Mouse (Mus musculus) neural tube, embryonic 13.5 days (tissue): ENCODE results near the gene Olfr1426. TPM values are rescaled to one million over a fixed set of nuclear protein-coding genes. Genes with fewer than 3 reads are reported as not detected.
"Not testable (repeated sequence)": the region's sequence is repeated elsewhere in the genome, so short reads cannot be mapped to it uniquely, and the experiment has no call there.

Experiments
- ATAC-seq: fragments of 200-750 bp; cut with Nextera tagmentation; 2 replicates; pipeline ENCODE4 v1.8.0; 2017; ENCODE audit warnings: low read depth, mild to moderate bottlenecking, moderate TSS enrichment, moderate library complexity
- H3K27ac ChIP-seq: fragments of 300-500 bp; sonication (generic); replicated peaks from 2 replicates; pipeline ENCODE4 v1.5.1; 2015; ENCODE audit warnings: moderate library complexity, mild to moderate bottlenecking, inconsistent platforms
- H3K27me3 ChIP-seq: fragments of 300-500 bp; sonication (generic); 2 replicates; pipeline ENCODE4 v1.6.1; 2015; ENCODE audit warnings: mild to moderate bottlenecking, inconsistent platforms
- H3K36me3 ChIP-seq: fragments of 300-500 bp; sonication (generic); 2 replicates; pipeline ENCODE4 v1.6.1; 2015; ENCODE audit warnings: mild to moderate bottlenecking, inconsistent platforms
- H3K4me1 ChIP-seq: fragments of 300-500 bp; sonication (generic); replicated peaks from 2 replicates; pipeline ENCODE4 v1.6.1; 2015; ENCODE audit warnings: inconsistent platforms
- H3K4me2 ChIP-seq: fragments of 300-500 bp; sonication (generic); 2 replicates; pipeline ENCODE4 v1.6.1; 2015; ENCODE audit warnings: inconsistent platforms, mild to moderate bottlenecking, moderate library complexity
- H3K4me3 ChIP-seq: fragments of 300-500 bp; sonication (generic); 2 replicates; pipeline ENCODE4 v1.5.1; 2015; ENCODE audit warnings: mild to moderate bottlenecking, inconsistent platforms
- H3K9ac ChIP-seq: fragments of 300-500 bp; sonication (generic); 2 replicates; pipeline ENCODE4 v1.6.1; 2015; ENCODE audit warnings: moderate library complexity, mild to moderate bottlenecking, inconsistent platforms
- H3K9me3 ChIP-seq: fragments of 300-500 bp; sonication (generic); 2 replicates; pipeline ENCODE4 v1.6.1; 2016; ENCODE audit warnings: inconsistent platforms
- WGBS: fragments of 180-500 bp; shearing (Covaris S2); methylation state at CpG from one replicate; pipeline ENCODE4 v1.1.7; 2015; 5-methylcytosine and 5-hydroxymethylcytosine counted together
- polyA plus RNA-seq: library from polyadenylated mRNA; unstranded; fragments of >200 nt; fragmentation: Nextera tagmentation; extraction: Ambion mirVana; gene quantifications from 2 replicates; pipeline ENCODE4 v1.2.1, GENCODE M21; 2015

The Olfr1426 gene
- polyA plus RNA-seq, result not detected in 2 replicates

GRCm38 (mm10) chr19:12091913-12092312 lies at the start of gene Olfr1426:
Olfr1426 (minus strand) TSS chr19:12092013.
- Histone ChIP-seq H3K36me3 (no peaks in the 10 kb centered on the region), H3K27ac (no peak within 1 kb of the TSS), H3K4me3 (no peak within 1 kb of the TSS), H3K4me1 (no peaks in the 10 kb centered on the region), H3K27me3 (no peaks in the 10 kb centered on the region), H3K9ac (no peak within 1 kb of the TSS), H3K4me2 (no peak within 1 kb of the TSS), H3K9me3 (no peaks in the 10 kb centered on the region)
- ATAC-seq, result no peak
- 85% methylated on average over 1 of the region's 1 CpGs for WGBS

GRCm38 (mm10) chr19:12134289-12134688 lies 42.5 kb upstream of the Olfr1426 start:
- no peak for ATAC-seq
- H3K36me3 ChIP-seq, result no peaks in the 10 kb centered on the region
- WGBS, result 27% methylated on average over 2 of the region's 2 CpGs

DNA sequence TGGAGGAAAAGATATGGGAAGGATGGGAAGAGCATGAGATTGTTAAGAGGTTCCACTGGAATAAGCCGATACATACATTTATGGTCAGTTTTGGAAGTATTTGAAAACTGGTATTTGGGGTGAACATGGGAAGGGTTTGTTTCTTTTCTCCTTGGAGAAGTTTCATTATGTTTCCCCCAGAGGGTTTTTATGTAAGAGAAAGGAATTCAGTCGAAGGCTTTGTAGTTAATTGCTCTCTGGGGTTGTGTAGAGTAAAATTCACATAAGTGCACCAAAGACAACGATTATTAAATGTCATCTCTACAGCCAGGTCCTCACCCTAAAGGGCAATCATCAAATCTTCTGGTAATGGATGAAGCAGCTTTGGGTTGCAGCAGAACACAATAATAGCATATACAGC lies 31.3 kb upstream of the Olfr1426 start, which contains the start of gene Olfr76:
Gene Olfr76, minus strand, starts transcription at position 101 of the 400 bp plus-strand sequence.
- Histone ChIP-seq H3K27ac (no peak within 1 kb of the TSS), H3K9me3 (no peaks in the 10 kb centered on the region), H3K4me2 (no peak within 1 kb of the TSS), H3K27me3 (no peaks in the 10 kb centered on the region), H3K4me1 (no peaks in the 10 kb centered on the region), H3K4me3 (no peak within 1 kb of the TSS), H3K9ac (no peak within 1 kb of the TSS), H3K36me3 (no peaks in the 10 kb centered on the region)
- ATAC-seq, result no peak
- 74% methylated on average over 3 of the region's 3 CpGs for WGBS

More at GRCm38 (mm10) chr19:12134289-12134688, 42.5 kb upstream of the Olfr1426 start:
- H3K4me2 ChIP-seq, result no peak overlapping the region
- no peak overlapping the region for H3K27ac ChIP-seq
- no peak overlapping the region for H3K9ac ChIP-seq
- no peaks in the 10 kb centered on the region for H3K9me3 ChIP-seq
- H3K4me1 ChIP-seq, result no peaks in the 10 kb centered on the region
- no peaks in the 10 kb centered on the region for H3K27me3 ChIP-seq
- no peak overlapping the region for H3K4me3 ChIP-seq

GRCm38 (mm10) chr19:12116464-12116863 lies 24.7 kb upstream of the Olfr1426 start:
- Histone ChIP-seq H3K27me3 (no peaks in the 10 kb centered on the region), H3K36me3 (no peaks in the 10 kb centered on the region), H3K9me3 (no peaks in the 10 kb centered on the region), H3K4me1 (no peaks in the 10 kb centered on the region), H3K9ac (no peak overlapping the region), H3K27ac (no peak overlapping the region), H3K4me2 (no peak overlapping the region), H3K4me3 (no peak overlapping the region)
- WGBS, result 93% methylated on average over 3 of the region's 3 CpGs
- ATAC-seq, result no peak

- Histone ChIP-seq H3K4me2 (no peak within 1 kb of the TSS), H3K27ac (no peak within 1 kb of the TSS), H3K9ac (no peak within 1 kb of the TSS), H3K27me3 (no peaks in the 10 kb centered on the region), H3K4me3 (no peak within 1 kb of the TSS), H3K9me3 (no peaks in the 10 kb centered on the region), H3K4me1 (no peaks in the 10 kb centered on the region), H3K36me3 (no peaks in the 10 kb centered on the region)
- ATAC-seq, result no peak
- WGBS, result 88% methylated on average over 1 of the region's 1 CpGs
Measured at GRCm38 (mm10) chr19:12115797-12116196, 24.0 kb upstream of the Olfr1426 start, which contains the start of gene Olfr1428. Olfr1428 (minus strand) TSS chr19:12115897.

- H3K27me3 ChIP-seq, result no peaks in the 10 kb centered on the region
- no peaks in the 10 kb centered on the region for H3K9me3 ChIP-seq
- no peak overlapping the region for H3K4me2 ChIP-seq
- no peak overlapping the region for H3K9ac ChIP-seq
- no peak for ATAC-seq
- no peak overlapping the region for H3K27ac ChIP-seq
- H3K36me3 ChIP-seq, result no peaks in the 10 kb centered on the region
- 62% methylated on average over 1 of the region's 1 CpGs for WGBS
- H3K4me3 ChIP-seq, result no peak overlapping the region
- no peaks in the 10 kb centered on the region for H3K4me1 ChIP-seq
Measured at GRCm38 (mm10) chr19:12113807-12114206, 22.0 kb upstream of the Olfr1426 start.

- H3K4me2 ChIP-seq, result no peak overlapping the region
- no peaks in the 10 kb centered on the region for H3K36me3 ChIP-seq
- H3K4me1 ChIP-seq, result no peaks in the 10 kb centered on the region
- H3K9me3 ChIP-seq, result no peaks in the 10 kb centered on the region
- no peak overlapping the region for H3K4me3 ChIP-seq
- ATAC-seq, result no peak
- H3K9ac ChIP-seq, result no peak overlapping the region
- H3K27ac ChIP-seq, result no peak overlapping the region
- H3K27me3 ChIP-seq, result no peaks in the 10 kb centered on the region
- WGBS, result 77% methylated on average over 1 of the region's 1 CpGs
Measured at GRCm38 (mm10) chr19:12104541-12104940, 12.7 kb upstream of the Olfr1426 start.

- Histone ChIP-seq H3K4me2 (no peak within 1 kb of the TSS), H3K9me3 (no peaks in the 10 kb centered on the region), H3K9ac (no peak within 1 kb of the TSS), H3K27me3 (no peaks in the 10 kb centered on the region), H3K27ac (no peak within 1 kb of the TSS), H3K36me3 (no peaks in the 10 kb centered on the region), H3K4me1 (no peaks in the 10 kb centered on the region), H3K4me3 (no peak within 1 kb of the TSS)
- WGBS, result 93% methylated on average over 2 of the region's 2 CpGs
- ATAC-seq, result no peak
Measured at GRCm38 (mm10) chr19:12103234-12103633, 11.4 kb upstream of the Olfr1426 start, which contains the start of gene Olfr1427. Olfr1427 (minus strand) TSS chr19:12103334.

- 84% methylated on average over 4 of the region's 4 CpGs for WGBS
- not testable (repeated sequence) for H3K4me1 ChIP-seq, H3K27me3 ChIP-seq, H3K4me3 ChIP-seq, H3K27ac ChIP-seq, H3K36me3 ChIP-seq, H3K9me3 ChIP-seq, H3K4me2 ChIP-seq, ATAC-seq, H3K9ac ChIP-seq
Measured at GRCm38 (mm10) chr19:12077631-12078030, 14.2 kb downstream of the Olfr1426 start, which contains the start of gene Olfr1425. Olfr1425 (minus strand) TSS chr19:12077731.

DNA sequence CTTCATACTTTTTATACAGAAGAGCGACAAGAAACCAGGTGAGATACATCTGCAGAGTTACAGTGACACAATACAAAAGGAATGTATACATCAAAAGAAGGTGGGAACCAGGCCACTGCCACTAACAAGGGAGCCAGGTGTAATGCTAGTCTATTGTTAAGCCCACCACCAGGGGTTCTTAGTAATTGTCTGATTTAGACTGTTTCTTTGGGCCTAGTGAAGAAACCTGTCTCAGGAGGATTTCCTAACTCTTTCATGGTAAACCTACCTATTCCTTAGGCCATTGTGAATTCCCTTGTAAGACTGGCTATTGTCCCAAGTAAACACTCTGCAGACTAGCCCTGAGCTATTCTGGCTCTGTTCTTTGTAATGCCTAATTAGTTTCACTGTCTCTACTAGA lies 22.3 kb downstream of the Olfr1426 start:
- 93% methylated on average over 1 of the region's 1 CpGs for WGBS

GRCm38 (mm10) chr19:12067806-12068205 lies 24.0 kb downstream of the Olfr1426 start:
- H3K4me2 ChIP-seq, ATAC-seq, H3K27ac ChIP-seq, H3K9me3 ChIP-seq, H3K27me3 ChIP-seq, H3K4me3 ChIP-seq, H3K36me3 ChIP-seq, H3K9ac ChIP-seq, H3K4me1 ChIP-seq: not testable (repeated sequence)
- WGBS, result 74% methylated on average over 1 of the region's 1 CpGs

More for the DNA sequence above, 22.3 kb downstream of the Olfr1426 start:
- not testable (repeated sequence) for H3K4me1 ChIP-seq, ATAC-seq, H3K4me2 ChIP-seq, H3K27me3 ChIP-seq, H3K27ac ChIP-seq, H3K36me3 ChIP-seq, H3K4me3 ChIP-seq, H3K9me3 ChIP-seq, H3K9ac ChIP-seq

GRCm38 (mm10) chr19:12062582-12062981 lies 29.2 kb downstream of the Olfr1426 start, which contains the start of gene Olfr1424:
Olfr1424 (minus strand) TSS chr19:12062682.
- not testable (repeated sequence) for H3K4me2 ChIP-seq, H3K4me3 ChIP-seq, H3K27ac ChIP-seq, H3K4me1 ChIP-seq, H3K36me3 ChIP-seq, H3K27me3 ChIP-seq, H3K9ac ChIP-seq, ATAC-seq, H3K9me3 ChIP-seq
- WGBS, result 85% methylated on average over 1 of the region's 1 CpGs

- no peak overlapping the region for H3K4me3 ChIP-seq
- H3K9me3 ChIP-seq, result no peaks in the 10 kb centered on the region
- WGBS, result 93% methylated on average over 5 of the region's 5 CpGs
- H3K4me2 ChIP-seq, result no peak overlapping the region
- H3K36me3 ChIP-seq, result no peaks in the 10 kb centered on the region
- no peaks in the 10 kb centered on the region for H3K27me3 ChIP-seq
- ATAC-seq, result no peak
- H3K9ac ChIP-seq, result no peak overlapping the region
- H3K27ac ChIP-seq, result no peak overlapping the region
- H3K4me1 ChIP-seq, result no peaks in the 10 kb centered on the region
Measured at GRCm38 (mm10) chr19:12043163-12043562, 48.6 kb downstream of the Olfr1426 start.
